Mouse (Mus musculus) liver, embryonic 14 days (tissue): Measurements from ENCODE around the gene Ctps2. TPM values are rescaled to one million over a fixed set of nuclear protein-coding genes. Genes with fewer than 3 reads are reported as not detected.

ENCODE experiments used
- polyA plus RNA-seq: library from polyadenylated mRNA; depleted of rRNA; stranded (reverse); fragments of >200 nt; gene quantifications from 2 replicates; pipeline ENCODE4 v1.2.3, GENCODE M21; 2012; rRNA removed

Gene Ctps2
- 13.7 and 14.7 TPM in 2 replicates for polyA plus RNA-seq

GRCm38 (mm10) chrX:162900938-162901337 lies at the start of gene Ctps2:
TSS of gene Ctps2 (plus strand) at chrX:162901238.

GRCm38 (mm10) chrX:162887931-162888511 lies 13.0 kb upstream of the Ctps2 start, which contains the start of gene Syap1:
TSS of gene Syap1 (minus strand) at chrX:162888447.

GRCm38 (mm10) chrX:162964383-162964782 lies 63.3 kb downstream of the Ctps2 start, which contains the start of gene S100g:
TSS of gene S100g (minus strand) at chrX:162964599.

Other genes with a start within 250 kb of the Ctps2 start
- gene Rbbp7, start 140.8 kb upstream of the Ctps2 start, polyA plus RNA-seq: 114 and 124 TPM in 2 replicates
- 5.5 and 6.7 TPM in 2 replicates for gene Txlng, start 71.8 kb upstream of the Ctps2 start, polyA plus RNA-seq
- 7.5 and 8.2 TPM in 2 replicates for gene Syap1, start 12.8 kb upstream of the Ctps2 start, polyA plus RNA-seq
- 2.1 and 2.8 TPM in 2 replicates for gene S100g, start 63.4 kb downstream of the Ctps2 start, polyA plus RNA-seq